Mouse (Mus musculus) ovary, postnatal 36 days (tissue): ENCODE data around the gene Ggcx.
"Not testable (repeated sequence)": the region's sequence is repeated elsewhere in the genome, so short reads cannot be mapped to it uniquely, and the experiment has no call there.

Experiments used
- DNase-seq: peaks from one replicate; pipeline ENCODE4 v3.0.0; 2022; ENCODE audit warnings: low spot score, mixed read lengths

Gene Ggcx

GRCm38 (mm10) chr6:72429061-72429842 is 15.1 kb downstream of the Ggcx start:
- no peak for DNase-seq

- no peak for DNase-seq
Observed at GRCm38 (mm10) chr6:72430989-72431921, 17.1 kb downstream of the Ggcx start.

- no peak for DNase-seq
Observed at GRCm38 (mm10) chr6:72432153-72432552, 18.0 kb downstream of the Ggcx start.

GRCm38 (mm10) chr6:72438226-72438625 is 24.1 kb downstream of the Ggcx start:
- no peak for DNase-seq

GRCm38 (mm10) chr6:72438862-72439354 is 24.8 kb downstream of the Ggcx start:
- DNase-seq = peak; percentile 85

GRCm38 (mm10) chr6:72439355-72440185 is 25.5 kb downstream of the Ggcx start, which contains the start of gene Mat2a:
Mat2a (minus strand) TSS chr6:72439558.
- DNase-seq = peak; percentile 96

GRCm38 (mm10) chr6:72440186-72440990 is 26.3 kb downstream of the Ggcx start:
- DNase-seq = no peak

- DNase-seq = no peak
Observed at GRCm38 (mm10) chr6:72442921-72443604, 29.0 kb downstream of the Ggcx start.

- DNase-seq = no peak
Observed at GRCm38 (mm10) chr6:72445011-72445410, 30.9 kb downstream of the Ggcx start.

- no peak for DNase-seq
Observed at GRCm38 (mm10) chr6:72447487-72447886, 33.4 kb downstream of the Ggcx start.

GRCm38 (mm10) chr6:72451778-72452177 is 37.7 kb downstream of the Ggcx start:
- DNase-seq = not testable (repeated sequence)

GRCm38 (mm10) chr6:72452329-72452728 is 38.2 kb downstream of the Ggcx start:
- no peak for DNase-seq

- DNase-seq = no peak
Observed at GRCm38 (mm10) chr6:72453578-72453977, 39.5 kb downstream of the Ggcx start.

- DNase-seq = no peak
Observed at GRCm38 (mm10) chr6:72454072-72454746, 40.1 kb downstream of the Ggcx start.

GRCm38 (mm10) chr6:72454833-72455373 is 40.8 kb downstream of the Ggcx start:
- no peak for DNase-seq

- DNase-seq = no peak
Observed at GRCm38 (mm10) chr6:72456567-72456966, 42.5 kb downstream of the Ggcx start.

- DNase-seq = no peak
Observed at GRCm38 (mm10) chr6:72458418-72458817, 44.3 kb downstream of the Ggcx start.

- DNase-seq = no peak
Observed at GRCm38 (mm10) chr6:72458921-72459320, 44.8 kb downstream of the Ggcx start.

- no peak for DNase-seq
Observed at GRCm38 (mm10) chr6:72460036-72460801, 46.1 kb downstream of the Ggcx start.
